Mouse (Mus musculus): ENCODE measurements around the gene Gas2l3. TPM values are rescaled to one million over a fixed set of nuclear protein-coding genes. Genes with fewer than 3 reads are reported as not detected.

Gas2l3 gene
- polyA plus RNA-seq, 1 experiment, result 0.42 TPM

DNA sequence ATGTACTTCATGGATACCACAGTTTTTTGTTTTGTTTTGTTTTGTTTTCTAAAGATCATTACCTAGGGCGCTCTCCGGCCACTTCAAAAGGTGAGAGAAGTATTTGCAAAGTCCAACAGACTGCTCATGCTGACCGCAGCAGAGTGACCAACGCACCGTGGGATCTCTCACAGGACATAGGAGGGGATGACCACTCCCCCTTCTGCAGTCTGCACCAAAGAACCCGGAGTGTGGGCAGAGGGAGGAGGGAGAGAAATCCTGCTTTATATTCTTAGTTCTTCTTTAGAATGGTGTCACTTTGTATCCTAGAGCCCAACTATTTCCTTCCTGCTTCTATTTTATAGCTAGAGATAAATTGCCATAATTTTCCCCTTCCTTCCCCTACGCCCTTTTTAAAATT, 48.4 kb downstream of the Gas2l3 start:
- Histone ChIP-seq H3K27me3 (ENCODE audit: control insufficient read depth, insufficient read depth, low read length) (no peaks in the 10 kb centered on the region), H3K36me3 (ENCODE audit: control insufficient read depth, insufficient read depth, low read length) (no peaks in the 10 kb centered on the region), H3K4me1 (ENCODE audit: control insufficient read depth, insufficient read depth, low read length) (peaks cover 5% of the 10 kb centered on the region), H3K4me3 (ENCODE audit: control insufficient read depth, low read depth, low read length) (no peak overlapping the region), H3K27ac (ENCODE audit: control insufficient read depth, insufficient read depth, low read depth, low read length) (no peak overlapping the region)
- no peak for TF ChIP-seq POLR2A (IDR thresholded peaks at IDR 0.05; ENCODE audit: control insufficient read depth, low read depth, low read length)

DNA sequence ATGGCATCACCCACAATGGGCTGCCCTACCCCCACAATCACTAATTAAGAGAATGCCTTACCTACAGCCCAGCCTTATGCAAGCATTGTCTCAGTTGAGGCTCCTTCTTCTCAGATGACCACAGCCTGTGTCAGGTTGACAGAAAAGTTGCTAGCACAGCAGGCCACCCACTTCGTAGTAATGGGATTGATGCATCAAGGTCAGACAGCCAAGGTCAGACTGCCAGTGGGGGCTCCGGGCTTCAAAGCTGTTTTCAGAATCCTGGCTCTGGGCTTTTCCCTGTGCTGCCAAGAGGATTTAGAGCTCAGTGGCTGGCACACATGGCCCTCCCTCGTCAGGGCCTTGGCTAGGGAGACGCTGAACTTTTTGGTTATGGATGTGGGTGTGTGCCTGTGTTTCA, 51.1 kb downstream of the Gas2l3 start:
- TF ChIP-seq CTCF (IDR thresholded peaks at IDR 0.05; ENCODE audit: control insufficient read depth, insufficient read depth, insufficient replicate concordance, low read depth, low read length) (no peak), POLR2A (IDR thresholded peaks at IDR 0.05; ENCODE audit: control insufficient read depth, low read depth, low read length) (no peak)
- Histone ChIP-seq H3K27ac (ENCODE audit: control insufficient read depth, insufficient read depth, low read depth, low read length) (no peak overlapping the region), H3K36me3 (ENCODE audit: control insufficient read depth, insufficient read depth, low read length) (no peaks in the 10 kb centered on the region), H3K4me1 (ENCODE audit: control insufficient read depth, insufficient read depth, low read length) (peaks cover 5% of the 10 kb centered on the region), H3K4me3 (ENCODE audit: control insufficient read depth, low read depth, low read length) (no peak overlapping the region), H3K27me3 (ENCODE audit: control insufficient read depth, insufficient read depth, low read length) (no peaks in the 10 kb centered on the region)

DNA sequence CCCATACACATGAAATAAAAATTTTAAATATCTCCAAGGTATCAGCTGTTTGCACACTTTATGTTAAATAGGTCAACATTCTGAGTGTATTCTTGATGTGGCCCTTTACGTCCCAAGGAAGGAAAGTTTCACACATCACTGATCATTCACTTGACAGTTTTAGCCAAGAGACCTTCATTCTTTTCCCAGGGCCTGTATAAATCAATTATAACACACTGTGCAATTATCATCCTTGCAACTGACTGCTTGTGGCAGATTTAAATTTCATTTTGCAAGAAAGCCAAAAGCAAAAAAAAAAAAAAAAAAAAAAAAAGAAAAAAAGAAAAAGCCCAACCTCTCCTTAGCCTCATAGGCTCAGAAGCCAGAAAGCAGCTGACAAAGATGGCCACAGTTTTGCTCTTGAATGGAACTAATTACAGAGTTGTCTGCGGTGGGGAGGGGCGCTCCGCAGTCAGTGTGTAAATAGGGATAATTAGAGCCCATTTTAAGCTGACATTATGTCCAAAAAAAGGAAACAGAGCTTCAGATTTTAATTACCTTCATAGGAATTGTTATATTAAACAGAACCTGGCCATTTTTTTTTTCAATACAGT, 52.1 kb downstream of the Gas2l3 start:
- TF ChIP-seq CTCF (IDR thresholded peaks at IDR 0.05; ENCODE audit: control insufficient read depth, insufficient read depth, insufficient replicate concordance, low read depth, low read length) (no peak), POLR2A (IDR thresholded peaks at IDR 0.05; ENCODE audit: control insufficient read depth, low read depth, low read length) (no peak)
- Histone ChIP-seq H3K27me3 (ENCODE audit: control insufficient read depth, insufficient read depth, low read length) (no peaks in the 10 kb centered on the region), H3K27ac (ENCODE audit: control insufficient read depth, insufficient read depth, low read depth, low read length) (no peak overlapping the region), H3K4me3 (ENCODE audit: control insufficient read depth, low read depth, low read length) (no peak overlapping the region), H3K4me1 (ENCODE audit: control insufficient read depth, insufficient read depth, low read length) (peaks cover 5% of the 10 kb centered on the region), H3K36me3 (ENCODE audit: control insufficient read depth, insufficient read depth, low read length) (no peaks in the 10 kb centered on the region)

DNA sequence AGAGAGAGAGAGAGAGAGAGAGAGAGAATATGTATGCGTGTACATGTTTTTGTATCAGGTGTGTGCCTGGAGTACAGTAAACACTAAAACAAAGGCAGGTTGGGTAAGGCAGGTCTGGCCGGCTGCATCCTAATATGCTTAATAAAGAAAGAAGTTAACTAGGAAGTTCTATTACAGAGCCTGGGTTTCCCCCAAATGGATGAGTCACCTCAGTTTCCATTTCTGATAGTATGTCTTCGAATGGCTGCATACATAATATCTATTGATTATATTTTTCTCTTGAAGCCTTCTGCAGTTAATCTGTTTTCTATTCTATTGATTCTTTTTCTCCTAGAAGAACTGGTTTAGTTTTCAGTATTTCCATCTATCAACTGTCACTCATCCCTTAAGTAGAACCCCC, 57.3 kb downstream of the Gas2l3 start:
- H3K36me3 ChIP-seq (ENCODE audit: control insufficient read depth, insufficient read depth, low read length), result no peaks in the 10 kb centered on the region
- TF ChIP-seq POLR2A (IDR thresholded peaks at IDR 0.05; ENCODE audit: control insufficient read depth, low read depth, low read length) (no peak), CTCF (IDR thresholded peaks at IDR 0.05; ENCODE audit: control insufficient read depth, insufficient read depth, insufficient replicate concordance, low read depth, low read length) (no peak)
- no peak overlapping the region for H3K4me3 ChIP-seq (ENCODE audit: control insufficient read depth, low read depth, low read length)
- H3K4me1 ChIP-seq (ENCODE audit: control insufficient read depth, insufficient read depth, low read length), result no peaks in the 10 kb centered on the region
- H3K27ac ChIP-seq (ENCODE audit: control insufficient read depth, insufficient read depth, low read depth, low read length), result no peak overlapping the region
- no peaks in the 10 kb centered on the region for H3K27me3 ChIP-seq (ENCODE audit: control insufficient read depth, insufficient read depth, low read length)

DNA sequence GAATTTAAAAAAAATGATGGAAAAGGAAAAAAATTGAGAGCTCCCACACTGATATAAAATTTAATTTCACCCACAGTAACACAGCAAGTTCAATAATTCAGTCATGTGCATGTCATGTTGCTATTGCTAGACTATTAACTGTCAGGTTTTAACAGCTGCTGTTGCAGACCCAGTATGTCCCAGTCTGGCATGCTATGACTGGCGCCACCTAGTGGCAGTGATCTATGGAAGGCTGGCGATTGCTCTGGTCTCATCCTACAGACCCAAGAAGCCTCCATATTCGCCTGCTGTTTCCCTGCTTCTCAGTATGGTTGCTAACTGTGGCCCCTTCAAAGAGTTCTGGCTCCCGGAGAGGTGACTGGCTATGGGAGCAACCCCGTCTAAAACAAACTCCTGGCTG, 60.3 kb downstream of the Gas2l3 start:
- no peak for TF ChIP-seq POLR2A (IDR thresholded peaks at IDR 0.05; ENCODE audit: control insufficient read depth, low read depth, low read length)
- peak; percentile 86; the same call in 1 of the 2 replicates for TF ChIP-seq CTCF (IDR thresholded peaks at IDR 0.05; ENCODE audit: control insufficient read depth, insufficient read depth, insufficient replicate concordance, low read depth, low read length)
- no peaks in the 10 kb centered on the region for H3K27me3 ChIP-seq (ENCODE audit: control insufficient read depth, insufficient read depth, low read length)
- H3K4me1 ChIP-seq (ENCODE audit: control insufficient read depth, insufficient read depth, low read length), result no peaks in the 10 kb centered on the region

DNA sequence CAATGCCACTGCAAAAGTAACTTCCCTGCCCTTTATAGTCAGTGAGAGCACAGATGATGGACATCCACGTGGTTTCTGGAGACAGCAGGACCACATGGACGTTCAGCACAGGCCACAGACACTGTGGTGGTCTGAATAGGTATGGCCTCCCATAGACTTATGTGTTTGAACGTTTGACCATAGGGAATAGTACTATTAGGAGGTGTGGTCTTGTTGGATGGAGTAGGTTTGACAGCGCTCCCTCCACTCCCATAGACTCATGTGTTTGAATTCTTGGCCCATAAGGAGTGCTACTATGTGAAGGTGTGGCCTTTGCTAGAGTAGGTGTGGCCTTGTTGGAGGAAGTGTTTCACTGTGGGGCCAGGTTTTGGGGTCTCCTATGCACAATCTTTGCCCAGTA, 66.0 kb downstream of the Gas2l3 start:
- no peaks in the 10 kb centered on the region for H3K36me3 ChIP-seq (ENCODE audit: control insufficient read depth, insufficient read depth, low read length)
- H3K4me3 ChIP-seq (ENCODE audit: control insufficient read depth, low read depth, low read length), result no peak overlapping the region
- TF ChIP-seq CTCF (IDR thresholded peaks at IDR 0.05; ENCODE audit: control insufficient read depth, insufficient read depth, insufficient replicate concordance, low read depth, low read length), result no peak
- no peak for TF ChIP-seq POLR2A (IDR thresholded peaks at IDR 0.05; ENCODE audit: control insufficient read depth, low read depth, low read length)
- no peaks in the 10 kb centered on the region for H3K4me1 ChIP-seq (ENCODE audit: control insufficient read depth, insufficient read depth, low read length)
- H3K27me3 ChIP-seq (ENCODE audit: control insufficient read depth, insufficient read depth, low read length), result no peaks in the 10 kb centered on the region
- no peak overlapping the region for H3K27ac ChIP-seq (ENCODE audit: control insufficient read depth, insufficient read depth, low read depth, low read length)

More for the DNA sequence above, 60.3 kb downstream of the Gas2l3 start:
- no peak overlapping the region for H3K27ac ChIP-seq (ENCODE audit: control insufficient read depth, insufficient read depth, low read depth, low read length)
- H3K4me3 ChIP-seq (ENCODE audit: control insufficient read depth, low read depth, low read length), result no peak overlapping the region
- H3K36me3 ChIP-seq (ENCODE audit: control insufficient read depth, insufficient read depth, low read length), result no peaks in the 10 kb centered on the region

DNA sequence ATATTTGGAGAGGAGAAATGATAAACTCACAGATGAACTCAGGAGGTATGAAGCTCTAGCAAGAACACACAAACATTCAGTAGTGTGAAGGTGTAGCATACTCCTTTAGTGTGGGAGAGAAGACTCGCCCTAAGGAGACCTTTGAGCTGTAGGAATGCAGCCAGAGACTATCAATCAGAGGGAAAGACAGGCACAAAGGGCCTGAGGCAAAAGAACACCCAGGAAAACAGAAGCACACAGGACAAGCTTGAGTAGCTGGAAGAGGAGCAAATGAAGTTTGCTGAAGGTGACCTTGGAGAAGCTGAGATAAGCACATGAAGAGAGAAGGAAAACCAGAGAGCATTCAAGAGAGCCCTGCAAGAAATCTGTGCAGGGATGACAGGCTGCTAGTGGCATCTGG, 73.7 kb downstream of the Gas2l3 start:
- Histone ChIP-seq H3K4me1 (ENCODE audit: control insufficient read depth, insufficient read depth, low read length) (no peaks in the 10 kb centered on the region), H3K36me3 (ENCODE audit: control insufficient read depth, insufficient read depth, low read length) (no peaks in the 10 kb centered on the region), H3K27me3 (ENCODE audit: control insufficient read depth, insufficient read depth, low read length) (no peaks in the 10 kb centered on the region), H3K4me3 (ENCODE audit: control insufficient read depth, low read depth, low read length) (no peak overlapping the region), H3K27ac (ENCODE audit: control insufficient read depth, insufficient read depth, low read depth, low read length) (no peak overlapping the region)
- TF ChIP-seq POLR2A (IDR thresholded peaks at IDR 0.05; ENCODE audit: control insufficient read depth, low read depth, low read length) (no peak), CTCF (IDR thresholded peaks at IDR 0.05; ENCODE audit: control insufficient read depth, insufficient read depth, insufficient replicate concordance, low read depth, low read length) (no peak)

DNA sequence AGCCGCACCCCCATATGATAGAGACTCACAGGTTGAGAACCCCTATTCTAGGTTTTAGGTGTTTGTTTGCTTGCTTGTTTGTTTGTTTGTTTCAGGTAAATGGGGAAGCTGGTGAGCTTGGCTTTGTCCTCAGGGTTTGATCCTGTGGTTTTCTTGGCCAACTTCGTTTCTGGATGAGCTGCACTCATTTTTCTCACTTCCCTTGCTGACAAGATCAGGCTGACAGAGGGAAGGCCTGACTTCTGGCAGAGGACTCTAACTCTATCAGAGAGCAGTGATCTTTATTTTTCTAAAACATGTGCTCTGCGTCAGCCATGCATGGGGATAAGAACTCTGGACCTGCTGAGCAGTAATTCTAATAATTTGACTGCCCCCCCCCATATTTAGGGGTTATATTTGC, 84.8 kb downstream of the Gas2l3 start:
- Histone ChIP-seq H3K4me1 (ENCODE audit: control insufficient read depth, insufficient read depth, low read length) (no peaks in the 10 kb centered on the region), H3K36me3 (ENCODE audit: control insufficient read depth, insufficient read depth, low read length) (no peaks in the 10 kb centered on the region), H3K4me3 (ENCODE audit: control insufficient read depth, low read depth, low read length) (no peak overlapping the region), H3K27me3 (ENCODE audit: control insufficient read depth, insufficient read depth, low read length) (no peaks in the 10 kb centered on the region), H3K27ac (ENCODE audit: control insufficient read depth, insufficient read depth, low read depth, low read length) (no peak overlapping the region)
- no peak for TF ChIP-seq CTCF (IDR thresholded peaks at IDR 0.05; ENCODE audit: control insufficient read depth, insufficient read depth, insufficient replicate concordance, low read depth, low read length)
- TF ChIP-seq POLR2A (IDR thresholded peaks at IDR 0.05; ENCODE audit: control insufficient read depth, low read depth, low read length), result no peak

Other genes starting within 250 kb of the Gas2l3 start
- gene Ano4, start 99.2 kb downstream of the Gas2l3 start, polyA plus RNA-seq (2012; rRNA removed), result 0.31 and 0.64 TPM in 2 replicates
- gene Nr1h4, start 89.6 kb upstream of the Gas2l3 start, polyA plus RNA-seq (2012; rRNA removed), result 0.05 and 0.26 TPM in 2 replicates
- 0.41 and 0.47 TPM in 2 replicates for gene Slc17a8, start 177.3 kb upstream of the Gas2l3 start, polyA plus RNA-seq (2012; rRNA removed)
- gene Scyl2, start 242.3 kb upstream of the Gas2l3 start, polyA plus RNA-seq (2012; rRNA removed), result 13.1 and 14.8 TPM in 2 replicates